Mouse (Mus musculus) megakaryocyte, embryonic 14.5 days (primary cell): Measurements from ENCODE around the gene Vpreb2.

ENCODE experiments used
- FLI1 ChIP-seq: IDR thresholded peaks from 2 replicates; pipeline ENCODE4 v1.6.1; 2012; ENCODE audit warnings: low read length, inconsistent platforms, mixed read lengths
- GATA1 ChIP-seq: IDR thresholded peaks from 3 replicates; pipeline ENCODE4 v1.6.1; 2012; ENCODE audit warnings: mixed read lengths, low read length, inconsistent platforms, borderline replicate concordance

- no peak for TF ChIP-seq GATA1
- no peak for TF ChIP-seq FLI1
Observed at GRCm38 (mm10) chr16:17933594-17934444, 46.4 kb upstream of the Vpreb2 start.
